ENCODE assay signal across 22 mouse cellular contexts in the genomic region with DNA sequence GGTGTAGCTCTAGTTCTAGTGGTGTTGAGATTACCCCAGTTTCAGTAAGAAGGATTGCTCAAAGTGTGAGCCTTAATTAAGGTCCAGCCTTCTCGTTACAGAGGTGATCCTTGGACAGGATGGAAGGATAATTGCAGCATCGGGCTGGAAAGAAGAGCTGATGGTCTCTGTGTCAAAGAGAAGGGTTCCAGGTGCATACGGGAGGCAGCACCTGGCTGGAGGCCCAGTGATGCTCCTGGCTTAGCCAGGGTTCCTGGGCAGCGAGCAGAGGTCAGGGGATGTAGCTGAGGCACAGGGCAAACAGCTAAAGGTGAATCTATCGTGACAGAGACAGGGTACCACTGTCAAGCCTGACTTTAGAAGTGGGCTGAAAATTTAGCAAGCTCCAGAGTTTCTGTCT.
DNase-seq lines count a peak whose midpoint lies in the region; ATAC-seq and TF ChIP-seq lines count a peak whose summit lies in the region.
"Had no signal": no experiment of that assay in that cellular context is flagged by ENCODE, and none has a peak within 500 bp of the region (broad histone marks: within the 10 kb centered on the region; RNA-seq: fewer than 3 reads in every experiment).

No protein-coding gene starts in this region.

- no peaks in the 10 kb centered on the region for H3K9me3 ChIP-seq in midbrain, embryonic 15.5 days
- no peaks in the 10 kb centered on the region for H3K9me3 ChIP-seq in midbrain, embryonic 16.5 days (replicated peaks; ENCODE audit: control insufficient read depth, low read length, poor library complexity, severe bottlenecking)
- H3K9me3 ChIP-seq: embryonic facial prominence, embryonic 10.5 days; embryonic facial prominence, embryonic 13.5 days; forebrain, embryonic 13.5 days; heart, embryonic 10.5 days; heart, embryonic 13.5 days had no signal

- DNase-seq in cerebellum, postnatal 4 days (ENCODE audit: low spot score in 2 of 2), result no peak
- peak; percentile 61 to 64 for DNase-seq in cerebellum, adult 2 months
- DNase-seq in cerebellum, adult 9-11 months, result peak; percentile 51
- DNase-seq: adrenal gland, adult 8-10 months; adrenal gland, postnatal 25 days; gastrocnemius, postnatal 10 days; heart, adult 2 months; heart, postnatal 14 days; kidney, adult 2 months had no signal

- 24% methylated on average over 5 of the region's 5 CpGs for WGBS in cerebellum, adult 2 months
- 83% methylated on average over 5 of the region's 5 CpGs for WGBS in midbrain, embryonic 15.5 days
- 80% methylated on average over 5 of the region's 5 CpGs for WGBS in midbrain, embryonic 16.5 days

- peaks cover 19% of the 10 kb centered on the region for H3K4me1 ChIP-seq in cerebellum, adult 2 months (ENCODE audit: control insufficient read depth, insufficient read depth, low read length)
- H3K4me1 ChIP-seq in midbrain, embryonic 15.5 days, result peaks cover 14% of the 10 kb centered on the region
- H3K4me1 ChIP-seq in midbrain, embryonic 16.5 days (ENCODE audit: control insufficient read depth, insufficient read depth, low read length), result peaks cover 5% of the 10 kb centered on the region

- no peaks in the 10 kb centered on the region for H3K36me3 ChIP-seq in midbrain, embryonic 15.5 days (replicated peaks)
- no peaks in the 10 kb centered on the region for H3K36me3 ChIP-seq in midbrain, embryonic 16.5 days (ENCODE audit: control insufficient read depth, insufficient read depth, low read length)
- H3K36me3 ChIP-seq: embryonic facial prominence, embryonic 10.5 days; embryonic facial prominence, embryonic 13.5 days; heart, embryonic 10.5 days; heart, embryonic 13.5 days had no signal

- H3K4me2 ChIP-seq in midbrain, embryonic 15.5 days, result no peak overlapping the region
- H3K4me2 ChIP-seq in midbrain, embryonic 16.5 days (ENCODE audit: low read length), result no peak overlapping the region
- H3K4me2 ChIP-seq: embryonic facial prominence, embryonic 13.5 days; forebrain, embryonic 13.5 days; heart, embryonic 13.5 days; hindbrain, embryonic 14.5 days had no signal

- ATAC-seq in cerebellum, adult (ENCODE audit: insufficient number of reproducible peaks, low FRiP score, low TSS enrichment), result peak; percentile 61; the same call in 1 of the 2 replicates
- no peak for ATAC-seq in midbrain, embryonic 15.5 days (replicated peaks)
- no peak for ATAC-seq in midbrain, embryonic 16.5 days
- ATAC-seq: activated CD4-positive, CD25-positive, alpha-beta regulatory T cell, adult 4 months; forebrain, embryonic 13.5 days; forebrain, embryonic 16.5 days; intestine, postnatal 0 days had no signal

- no peak overlapping the region for H3K4me3 ChIP-seq in cerebellum, adult 2 months (replicated peaks; ENCODE audit: insufficient read depth, low read depth, low read length)
- H3K4me3 ChIP-seq in midbrain, embryonic 15.5 days, result no peak overlapping the region
- H3K4me3 ChIP-seq in midbrain, embryonic 16.5 days (ENCODE audit: low read depth, low read length), result no peak overlapping the region
- H3K4me3 ChIP-seq: embryonic facial prominence, embryonic 10.5 days; embryonic facial prominence, embryonic 13.5 days; erythroblast, embryonic 14.5 days; forebrain, embryonic 13.5 days; heart, adult 2 months; heart, embryonic 10.5 days; heart, embryonic 13.5 days had no signal

- H3K9ac ChIP-seq in midbrain, embryonic 15.5 days, result no peak overlapping the region
- no peak overlapping the region for H3K9ac ChIP-seq in midbrain, embryonic 16.5 days (ENCODE audit: low read depth, low read length)
- H3K9ac ChIP-seq: embryonic facial prominence, embryonic 13.5 days; forebrain, embryonic 13.5 days; heart, embryonic 13.5 days; hindbrain, embryonic 14.5 days had no signal

- H3K27ac ChIP-seq in cerebellum, adult 2 months (ENCODE audit: insufficient read depth, low read length), result no peak overlapping the region
- no peak overlapping the region for H3K27ac ChIP-seq in midbrain, embryonic 15.5 days
- H3K27ac ChIP-seq in midbrain, embryonic 16.5 days (ENCODE audit: low read length), result no peak overlapping the region
- H3K27ac ChIP-seq: embryonic facial prominence, embryonic 10.5 days; embryonic facial prominence, embryonic 13.5 days; forebrain, embryonic 13.5 days; heart, adult 2 months; heart, embryonic 10.5 days; heart, embryonic 13.5 days; hindbrain, embryonic 14.5 days had no signal

- no peak for TF ChIP-seq CTCF in cerebellum, adult 2 months (IDR thresholded peaks at IDR 0.05; ENCODE audit: borderline replicate concordance, insufficient read depth, low read depth, low read length)

- TF ChIP-seq POLR2A in cerebellum, adult 2 months (IDR thresholded peaks at IDR 0.05; ENCODE audit: borderline replicate concordance, insufficient read depth, low read length), result no peak

- no peaks in the 10 kb centered on the region for H3K27me3 ChIP-seq in cerebellum, adult 2 months (ENCODE audit: control insufficient read depth, insufficient read depth, low read length)
- H3K27me3 ChIP-seq in midbrain, embryonic 15.5 days (replicated peaks), result no peaks in the 10 kb centered on the region
- H3K27me3 ChIP-seq in midbrain, embryonic 16.5 days (ENCODE audit: control insufficient read depth, insufficient read depth, low read depth, low read length), result no peaks in the 10 kb centered on the region
- H3K27me3 ChIP-seq: embryonic facial prominence, embryonic 13.5 days; forebrain, embryonic 13.5 days had no signal

Comparison
In these comparisons a context has a peak if more than half of its experiments do, and no peak if none do; other contexts are left out.
1. DNase-seq: peak in cerebellum, adult 2 months (2 of 2) and cerebellum, adult 9-11 months (single experiment); none in cerebellum, postnatal 4 days (0 of 2).